Mouse (Mus musculus) embryonic facial prominence, embryonic 14.5 days (tissue): Measurements from ENCODE around the gene Slc43a2. TPM values are rescaled to one million over a fixed set of nuclear protein-coding genes. Genes with fewer than 3 reads are reported as not detected.

Experiments used
- ATAC-seq: fragments of 200-750 bp; cut with Nextera tagmentation; 2 replicates; pipeline ENCODE4 v1.8.0; 2017; ENCODE audit warnings: low read depth, moderate number of reproducible peaks, moderate TSS enrichment
- DNase-seq: peaks from one replicate; pipeline ENCODE4 v3.0.0-alpha.2; 2015; ENCODE audit warnings: low spot score
- H3K27ac ChIP-seq: fragments of 300-500 bp; sonication (generic); replicated peaks from 2 replicates; pipeline ENCODE4 v1.5.1; 2014; ENCODE audit warnings: low read depth, mild to moderate bottlenecking, low read length, moderate library complexity
- H3K27me3 ChIP-seq: fragments of 300-500 bp; sonication (generic); replicated peaks from 2 replicates; pipeline ENCODE4 v1.6.1; 2014; ENCODE audit warnings: low read length; ENCODE audit not compliant: control insufficient read depth, insufficient read depth
- H3K36me3 ChIP-seq: fragments of 300-500 bp; sonication (generic); 2 replicates; pipeline ENCODE4 v1.6.1; 2014; ENCODE audit warnings: low read length, mixed read lengths; ENCODE audit not compliant: control insufficient read depth, insufficient read depth
- H3K4me1 ChIP-seq: fragments of 300-500 bp; sonication (generic); 2 replicates; pipeline ENCODE4 v1.6.1; 2014; ENCODE audit warnings: antibody characterized with exemption, low read length; ENCODE audit not compliant: control insufficient read depth, insufficient read depth
- H3K4me2 ChIP-seq: fragments of 300-500 bp; sonication (generic); 2 replicates; pipeline ENCODE4 v1.6.1; 2014; ENCODE audit warnings: low read depth, mild to moderate bottlenecking, low read length, moderate library complexity, mixed read lengths
- H3K4me3 ChIP-seq: fragments of 300-500 bp; sonication (generic); 2 replicates; pipeline ENCODE4 v1.5.1; 2014; ENCODE audit warnings: low read depth, mild to moderate bottlenecking, low read length
- H3K9ac ChIP-seq: fragments of 300-500 bp; sonication (generic); 2 replicates; pipeline ENCODE4 v1.6.1; 2014; ENCODE audit warnings: low read depth, mild to moderate bottlenecking, low read length, moderate library complexity, mixed read lengths
- H3K9me3 ChIP-seq: fragments of 300-500 bp; sonication (generic); 2 replicates; pipeline ENCODE4 v1.6.1; 2016; ENCODE audit warnings: low read length; ENCODE audit not compliant: control insufficient read depth
- WGBS: fragments of 180-500 bp; shearing (Covaris S2); extraction: QIAGEN DNeasy Blood & Tissue Kit; methylation state at CpG from one replicate; pipeline ENCODE4 v1.1.7; 2014; 5-methylcytosine and 5-hydroxymethylcytosine counted together
- polyA plus RNA-seq: library from polyadenylated mRNA; unstranded; fragments of >200 nt; fragmentation: Nextera tagmentation; extraction: Ambion mirVana; gene quantifications from 2 replicates; pipeline ENCODE4 v1.2.1, GENCODE M21; 2014

Gene Slc43a2
- polyA plus RNA-seq, 1 experiment from 2014 or later: 4.3 TPM

DNA sequence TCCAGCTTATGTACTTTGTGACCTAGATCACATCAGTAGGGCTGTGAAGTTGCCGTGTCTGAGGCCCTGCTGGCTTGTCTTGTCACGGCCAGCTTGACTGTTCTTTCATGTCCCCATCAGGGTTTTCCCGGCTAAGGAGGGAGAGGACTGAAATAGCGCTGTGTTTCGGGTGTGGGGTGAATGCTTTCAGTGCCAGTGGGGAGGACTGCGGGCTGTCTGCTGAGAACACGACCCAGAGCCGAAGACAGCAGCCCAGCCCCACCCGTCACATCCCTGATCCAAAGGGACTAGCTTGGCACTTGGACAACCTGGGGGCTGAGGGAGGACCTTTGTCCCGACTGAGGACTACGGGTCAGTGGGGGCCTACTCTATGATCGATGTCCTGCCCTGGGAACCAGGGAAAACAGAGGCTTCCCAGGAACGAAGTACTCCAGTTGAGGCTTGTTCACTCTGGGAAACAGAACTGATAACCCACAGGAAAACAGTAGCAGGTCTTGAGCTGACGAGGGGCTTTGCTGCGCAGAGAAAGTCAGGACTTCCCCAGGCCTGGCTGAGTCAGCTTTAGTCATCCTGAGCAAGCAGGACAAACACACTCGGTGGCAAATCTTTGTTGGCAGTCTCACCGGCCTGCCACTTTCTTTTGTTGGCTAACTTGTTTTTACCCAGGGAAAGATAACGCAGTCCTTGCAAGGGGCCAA, 32.5 kb downstream of the Slc43a2 start:
- no peak for DNase-seq
- H3K4me1 ChIP-seq: no peaks in the 10 kb centered on the region
- no peak overlapping the region for H3K4me2 ChIP-seq
- H3K36me3 ChIP-seq: no peaks in the 10 kb centered on the region
- H3K9me3 ChIP-seq: no peaks in the 10 kb centered on the region
- no peak for ATAC-seq
- WGBS: 66% methylated on average over 16 of the region's 18 CpGs
- H3K9ac ChIP-seq: peak overlapping the region; percentile 19; the same call in 1 of the 2 replicates
- H3K27ac ChIP-seq: no peak overlapping the region
- H3K27me3 ChIP-seq: no peaks in the 10 kb centered on the region
- H3K4me3 ChIP-seq: no peak overlapping the region

- H3K27ac ChIP-seq: no peak overlapping the region
- H3K9me3 ChIP-seq: no peaks in the 10 kb centered on the region
- no peak overlapping the region for H3K4me2 ChIP-seq
- H3K36me3 ChIP-seq: no peaks in the 10 kb centered on the region
- H3K4me1 ChIP-seq: no peaks in the 10 kb centered on the region
- 58% methylated on average over 2 of the region's 2 CpGs for WGBS
- ATAC-seq: no peak
- DNase-seq: no peak
- H3K4me3 ChIP-seq: no peak overlapping the region
- no peaks in the 10 kb centered on the region for H3K27me3 ChIP-seq
- H3K9ac ChIP-seq: no peak overlapping the region
Observed at GRCm38 (mm10) chr11:75565849-75566248, 34.4 kb downstream of the Slc43a2 start.

DNA sequence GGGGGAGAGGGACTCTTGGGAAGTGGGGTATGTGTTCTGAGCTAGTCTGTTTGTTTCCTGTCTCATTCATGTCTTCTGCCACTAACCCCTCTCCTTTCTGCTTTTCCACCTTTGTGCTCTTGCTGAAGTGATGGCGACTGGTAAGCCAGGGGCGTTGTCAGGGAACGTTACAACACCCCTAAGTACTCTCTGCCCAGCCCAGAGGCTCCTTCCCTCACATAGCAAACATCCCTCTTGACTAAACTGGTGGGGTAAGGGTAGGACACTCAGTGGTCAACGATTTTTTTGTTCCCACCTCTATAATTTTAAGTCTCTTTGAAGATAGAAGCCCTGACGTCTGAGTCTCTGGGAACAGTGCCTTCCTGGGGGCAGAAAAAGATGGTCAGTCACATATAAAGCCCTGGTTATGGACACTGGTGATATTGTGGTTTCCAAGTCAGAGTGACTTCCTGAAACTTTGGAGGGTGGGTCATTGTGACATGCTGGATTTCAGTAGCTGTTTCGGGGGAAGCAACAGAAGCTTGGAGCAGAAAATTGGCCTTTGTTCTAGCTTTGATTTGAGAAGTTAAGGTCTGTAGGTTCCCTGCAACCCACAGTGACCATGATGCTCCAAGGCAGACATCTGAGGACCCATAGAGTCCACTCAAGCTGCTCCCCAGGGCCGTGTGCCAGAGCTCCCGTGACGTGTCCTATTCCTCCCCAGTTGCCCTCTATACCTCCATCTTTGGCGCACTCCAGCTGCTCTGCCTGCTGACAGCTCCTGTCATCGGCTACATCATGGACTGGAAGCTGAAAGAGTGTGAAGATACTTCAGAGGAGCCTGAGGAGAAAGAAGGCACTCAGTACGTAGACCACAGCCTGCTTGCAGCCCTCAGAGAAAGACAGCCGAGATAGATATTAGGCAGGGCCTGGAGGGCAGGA, 35.0 kb downstream of the Slc43a2 start:
- no peaks in the 10 kb centered on the region for H3K36me3 ChIP-seq
- no peaks in the 10 kb centered on the region for H3K4me1 ChIP-seq
- H3K27ac ChIP-seq: no peak overlapping the region
- H3K27me3 ChIP-seq: no peaks in the 10 kb centered on the region
- H3K4me3 ChIP-seq: no peak overlapping the region
- H3K9me3 ChIP-seq: no peaks in the 10 kb centered on the region
- no peak overlapping the region for H3K4me2 ChIP-seq
- no peak for DNase-seq
- 69% methylated on average over 13 of the region's 13 CpGs for WGBS
- H3K9ac ChIP-seq: no peak overlapping the region
- no peak for ATAC-seq

GRCm38 (mm10) chr11:75567346-75568114, 36.0 kb downstream of the Slc43a2 start:
- 63% methylated on average over 9 of the region's 9 CpGs for WGBS
- no peak for ATAC-seq
- H3K36me3 ChIP-seq: no peaks in the 10 kb centered on the region
- no peak overlapping the region for H3K4me2 ChIP-seq
- H3K4me1 ChIP-seq: peaks cover 7% of the 10 kb centered on the region
- DNase-seq: no peak
- no peak overlapping the region for H3K27ac ChIP-seq
- H3K4me3 ChIP-seq: no peak overlapping the region
- H3K9me3 ChIP-seq: no peaks in the 10 kb centered on the region
- H3K27me3 ChIP-seq: no peaks in the 10 kb centered on the region
- H3K9ac ChIP-seq: no peak overlapping the region

GRCm38 (mm10) chr11:75568115-75568511, 36.6 kb downstream of the Slc43a2 start:
- no peak overlapping the region for H3K9ac ChIP-seq
- no peaks in the 10 kb centered on the region for H3K27me3 ChIP-seq
- no peak for ATAC-seq
- DNase-seq: no peak
- 81% methylated on average over 6 of the region's 6 CpGs for WGBS
- no peak overlapping the region for H3K27ac ChIP-seq
- H3K4me3 ChIP-seq: no peak overlapping the region
- no peak overlapping the region for H3K4me2 ChIP-seq
- peaks cover 13% of the 10 kb centered on the region for H3K4me1 ChIP-seq
- no peaks in the 10 kb centered on the region for H3K36me3 ChIP-seq
- H3K9me3 ChIP-seq: no peaks in the 10 kb centered on the region

GRCm38 (mm10) chr11:75568962-75569361, 37.5 kb downstream of the Slc43a2 start:
- no peak for DNase-seq
- Histone ChIP-seq H3K4me3 (no peak overlapping the region), H3K27ac (no peak overlapping the region), H3K27me3 (no peaks in the 10 kb centered on the region), H3K4me2 (no peak overlapping the region), H3K9ac (no peak overlapping the region), H3K36me3 (no peaks in the 10 kb centered on the region), H3K9me3 (no peaks in the 10 kb centered on the region), H3K4me1 (peaks cover 15% of the 10 kb centered on the region)
- WGBS: 92% methylated on average over 12 of the region's 12 CpGs
- ATAC-seq: no peak

DNA sequence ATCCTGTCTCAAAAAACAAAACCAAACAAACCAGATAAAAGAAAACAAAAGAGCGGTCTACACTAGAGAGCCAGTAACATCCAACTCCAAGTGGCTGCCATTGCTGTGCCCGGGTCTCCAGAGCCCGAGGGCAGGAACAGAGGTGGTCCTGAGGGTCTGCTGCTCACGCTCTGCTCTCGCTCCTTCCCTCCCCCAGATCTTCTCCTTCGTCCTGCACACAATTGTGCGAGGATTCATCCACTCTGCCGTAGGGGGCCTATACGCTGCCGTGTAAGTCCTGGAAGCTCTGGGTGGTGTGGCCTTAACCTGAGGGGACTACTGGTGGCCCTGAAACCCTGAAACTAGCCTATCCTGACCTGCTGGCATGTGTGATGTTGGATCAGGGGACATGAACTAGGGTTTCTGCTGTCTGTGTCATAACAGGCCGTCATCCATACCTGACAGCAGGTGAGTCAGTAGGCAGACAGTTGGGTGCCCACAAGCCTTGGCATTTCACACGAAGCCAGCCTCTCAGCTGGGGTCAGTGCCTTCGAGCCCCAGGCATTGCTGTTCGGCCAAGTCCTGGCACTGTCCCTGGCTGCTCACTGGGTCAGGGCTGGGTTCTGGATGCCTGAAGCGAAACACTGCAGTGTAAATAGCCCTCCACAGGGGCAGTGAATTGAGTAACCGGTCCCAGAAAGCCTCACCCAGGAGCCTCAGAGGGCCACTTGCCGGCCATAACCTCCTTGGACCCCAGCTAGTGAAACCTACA, 39.1 kb downstream of the Slc43a2 start:
- H3K27me3 ChIP-seq: no peaks in the 10 kb centered on the region
- no peak overlapping the region for H3K4me3 ChIP-seq
- no peak for ATAC-seq
- no peak overlapping the region for H3K27ac ChIP-seq
- H3K4me1 ChIP-seq: peaks cover 15% of the 10 kb centered on the region
- H3K9me3 ChIP-seq: no peaks in the 10 kb centered on the region
- no peak overlapping the region for H3K4me2 ChIP-seq
- no peak overlapping the region for H3K9ac ChIP-seq
- no peak for DNase-seq
- 90% methylated on average over 17 of the region's 17 CpGs for WGBS
- no peaks in the 10 kb centered on the region for H3K36me3 ChIP-seq
